ENCODE assay signal across 13 mouse cellular contexts in the genomic region with DNA sequence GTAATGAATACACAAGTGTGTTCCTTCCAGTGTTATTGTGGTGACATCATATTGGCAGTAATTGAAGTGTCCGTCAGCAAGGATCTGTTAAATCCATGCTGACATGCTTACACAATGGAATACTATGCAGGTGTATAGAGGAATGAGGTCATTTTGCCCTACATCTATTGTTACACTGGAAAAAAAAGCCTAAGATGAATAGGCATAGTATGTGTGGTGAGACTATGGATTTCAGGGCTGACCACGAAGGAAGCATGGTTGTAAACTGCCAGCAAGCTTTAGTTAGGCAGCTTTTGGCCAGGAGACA.
"Had no signal": no experiment of that assay in that cellular context is flagged by ENCODE, and none has a peak within 500 bp of the region (broad histone marks: within the 10 kb centered on the region; RNA-seq: fewer than 3 reads in every experiment).

No protein-coding gene starts in this region.

- H3K9me3 ChIP-seq: limb, embryonic 12.5 days; limb, embryonic 15.5 days had no signal

- H3K27ac ChIP-seq: limb, embryonic 12.5 days; limb, embryonic 15.5 days; liver, embryonic 14.5 days; macrophage; stomach, postnatal 0 days had no signal

- DNase-seq: kidney, adult 9 months; liver, postnatal 0 days; thymus, adult 2 months; thymus, postnatal 14 days; thymus, postnatal 4 days had no signal

- H3K9ac ChIP-seq: limb, embryonic 12.5 days; limb, embryonic 15.5 days; liver, embryonic 14.5 days; liver, postnatal 0 days; lung, embryonic 14.5 days had no signal

- ATAC-seq: liver, postnatal 0 days; lung, postnatal 0 days had no signal

- H3K4me1 ChIP-seq: limb, embryonic 12.5 days; limb, embryonic 15.5 days had no signal

- H3K4me3 ChIP-seq: limb, embryonic 12.5 days; limb, embryonic 15.5 days had no signal

- H3K4me2 ChIP-seq: limb, embryonic 12.5 days; limb, embryonic 15.5 days; liver, embryonic 11.5 days; lung, embryonic 14.5 days had no signal

- H3K36me3 ChIP-seq: limb, embryonic 12.5 days; limb, embryonic 15.5 days had no signal
